Mouse (Mus musculus): ENCODE results near the gene Chd1l.

- TF ChIP-seq POLR2A (IDR thresholded peaks at IDR 0.05; ENCODE audit: low read depth, low read length) (no peak), CTCF (conservative IDR thresholded peaks at IDR 0.05; ENCODE audit: insufficient read depth, insufficient read length, low read depth, low read length) (no peak)
These were observed 39.5 kb upstream of the Chd1l start for GRCm38 (mm10) chr3:97649469-97649868.

Measured in kidney, adult 2 months (tissue).